In the genomic region with DNA sequence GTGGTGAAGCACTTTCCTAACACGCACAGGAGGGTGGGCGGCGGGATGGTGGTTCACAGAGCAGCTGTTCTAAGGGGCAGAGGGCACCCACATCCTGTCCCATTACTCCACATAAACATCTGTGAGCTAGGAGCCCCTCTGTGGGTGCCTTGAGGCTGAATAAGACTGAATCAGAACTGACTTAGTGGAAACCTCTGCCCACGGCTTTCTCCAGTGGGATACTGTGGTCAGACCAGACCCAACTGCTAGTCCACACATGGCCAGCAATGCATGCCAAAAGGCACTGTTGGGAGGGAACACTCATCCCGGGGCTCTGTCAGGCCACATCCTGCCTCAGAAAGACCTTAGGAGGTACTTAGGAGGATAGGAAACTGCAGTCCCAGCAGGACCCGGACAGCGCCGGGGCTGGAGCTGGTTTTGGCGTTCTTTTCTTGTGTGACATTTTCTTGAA, we compare ENCODE assay signal across 9 mouse cellular contexts. TPM values are rescaled to one million over a fixed set of nuclear protein-coding genes. Genes with fewer than 3 reads are reported as not detected.
DNase-seq lines count a peak whose midpoint lies in the region; ATAC-seq lines count a peak whose summit lies in the region.
"Had no signal": no experiment of that assay in that cellular context is flagged by ENCODE, and none has a peak within 500 bp of the region (broad histone marks: within the 10 kb centered on the region; RNA-seq: fewer than 3 reads in every experiment).

No protein-coding gene starts in this region.

- peak; percentile 60 for ATAC-seq in inflammation-experienced regulatory T-cells, adult 6 months

- peak; percentile 40 for DNase-seq in gastrocnemius, postnatal 25 days
- no peak for DNase-seq in gastrocnemius, adult 8-10 months (ENCODE audit: low spot score in 2 of 2)
- peak; percentile 31 to 40 for DNase-seq in spleen, adult 18-20 months
- DNase-seq in spleen, adult 12 weeks (ENCODE audit: low spot score) = no peak
- no peak for DNase-seq in right cerebral cortex, adult 2 months (ENCODE audit: low spot score in 2 of 2)
- DNase-seq in retina, embryonic 14.5 days (ENCODE audit: low spot score) = no peak
- DNase-seq in left cerebral cortex, adult 18-20 months (ENCODE audit: low spot score in 2 of 2) = no peak
- DNase-seq: right cerebral cortex, postnatal 25 days had no signal

RNA-seq across cellular contexts. Expression of gene Sema7a, which starts 32.3 kb away (rescaled TPM):
- 1 to 10 TPM; 8.8 to 9.8 TPM for total RNA-seq in gastrocnemius, postnatal 25 days (2021)
- 10 to 100 TPM in 1 of 4 experiments, 1 to 10 TPM in 3; 5.9 to 11.0 (median 7.8) TPM for total RNA-seq in gastrocnemius, adult 8-10 months (2022)
- 1 to 10 TPM in 1 of 3 experiments, not detected in 2; 1.8 TPM for polyA plus RNA-seq in inflammation-experienced regulatory T-cells, adult 6 months (2017; shearing (Covaris generic))
- total RNA-seq in left cerebral cortex, adult 18-20 months (2021) = 100 to 1,000 TPM; 135 to 160 TPM

RNA-seq across cellular contexts. Expression of gene Cyp11a1, which starts 34.0 kb away (rescaled TPM):
- under 1 TPM; 0.15 to 0.32 TPM for total RNA-seq in gastrocnemius, postnatal 25 days (2021)
- 1 to 10 TPM in 1 of 4 experiments, under 1 TPM in 1, not detected in 2; 0.27 to 1.3 TPM for total RNA-seq in gastrocnemius, adult 8-10 months (2022)
- under 1 TPM in 1 of 3 experiments, not detected in 2; 0.12 TPM for polyA plus RNA-seq in inflammation-experienced regulatory T-cells, adult 6 months (2017; shearing (Covaris generic))
- total RNA-seq in left cerebral cortex, adult 18-20 months (2021) = 1 to 10 TPM; 1.8 to 2.7 TPM

Comparison
In these comparisons a context has a peak if more than half of its experiments do, and no peak if none do; other contexts are left out.
1. DNase-seq: peak in gastrocnemius, postnatal 25 days (single experiment) and spleen, adult 18-20 months (2 of 2); none in gastrocnemius, adult 8-10 months (0 of 2), spleen, adult 12 weeks (single experiment), right cerebral cortex, adult 2 months (0 of 2), retina, embryonic 14.5 days (single experiment) and left cerebral cortex, adult 18-20 months (0 of 2).
2. RNA of gene Sema7a, which starts 32.3 kb away (total RNA-seq): 135 to 160 TPM in left cerebral cortex, adult 18-20 months; 8.8 to 9.8 TPM in gastrocnemius, postnatal 25 days and 5.9 to 11.0 TPM in gastrocnemius, adult 8-10 months; every median in the first group is over 10 times any median in the second.